Mouse (Mus musculus) limb, embryonic 15.5 days (tissue): ENCODE measurements around the gene Clec14a. TPM values are rescaled to one million over a fixed set of nuclear protein-coding genes. Genes with fewer than 3 reads are reported as not detected.

Source experiments
- ATAC-seq: fragments of 200-750 bp; cut with Nextera tagmentation; 2 replicates; pipeline ENCODE4 v1.8.0; 2017; ENCODE audit warnings: low read depth, moderate TSS enrichment; ENCODE audit not compliant: insufficient number of reproducible peaks, low FRiP score, low TSS enrichment
- H3K27ac ChIP-seq: fragments of 300-500 bp; sonication (generic); 2 replicates; pipeline ENCODE4 v1.5.1; 2015; ENCODE audit warnings: moderate library complexity, mild to moderate bottlenecking, inconsistent platforms
- H3K27me3 ChIP-seq: fragments of 300-500 bp; sonication (generic); 2 replicates; pipeline ENCODE4 v1.6.1; 2015; ENCODE audit warnings: inconsistent platforms
- H3K36me3 ChIP-seq: fragments of 300-500 bp; sonication (generic); 2 replicates; pipeline ENCODE4 v1.6.1; 2015; ENCODE audit warnings: inconsistent platforms
- H3K4me1 ChIP-seq: fragments of 300-500 bp; sonication (generic); 2 replicates; pipeline ENCODE4 v1.6.1; 2015; ENCODE audit warnings: inconsistent platforms
- H3K4me2 ChIP-seq: fragments of 300-500 bp; sonication (generic); 2 replicates; pipeline ENCODE4 v1.6.1; 2015; ENCODE audit warnings: mild to moderate bottlenecking, inconsistent platforms
- H3K4me3 ChIP-seq: fragments of 300-500 bp; sonication (generic); 2 replicates; pipeline ENCODE4 v1.5.1; 2015; ENCODE audit warnings: mild to moderate bottlenecking, inconsistent platforms
- H3K9ac ChIP-seq: fragments of 300-500 bp; sonication (generic); 2 replicates; pipeline ENCODE4 v1.6.1; 2015; ENCODE audit warnings: inconsistent platforms
- H3K9me3 ChIP-seq: fragments of 300-500 bp; sonication (generic); 2 replicates; pipeline ENCODE4 v1.6.1; 2016; ENCODE audit warnings: inconsistent platforms
- WGBS: fragments of 180-500 bp; shearing (Covaris S2); methylation state at CpG from one replicate; pipeline ENCODE4 v1.1.7; 2015; 5-methylcytosine and 5-hydroxymethylcytosine counted together
- polyA plus RNA-seq: library from polyadenylated mRNA; unstranded; fragments of >200 nt; fragmentation: Nextera tagmentation; extraction: Ambion mirVana; gene quantifications from 2 replicates; pipeline ENCODE4 v1.2.1, GENCODE M21; 2015

Gene Clec14a
- polyA plus RNA-seq, 1 experiment from 2014 or later: 20.5 TPM

GRCm38 (mm10) chr12:58225644-58226043 is 43.4 kb downstream of the Clec14a start:
- 69% methylated on average over 5 of the region's 5 CpGs for WGBS
- H3K27ac ChIP-seq: no peak overlapping the region

GRCm38 (mm10) chr12:58219078-58219477 is 50.0 kb downstream of the Clec14a start:
- WGBS: 88% methylated on average over 3 of the region's 3 CpGs
- Histone ChIP-seq H3K4me1 (peaks cover 5% of the 10 kb centered on the region), H3K9ac (no peak overlapping the region), H3K36me3 (no peaks in the 10 kb centered on the region), H3K27me3 (0 out of 2 replicates have a peak, but pooled peaks cover 4% of the 10 kb centered on the region), H3K4me3 (no peak overlapping the region), H3K9me3 (no peaks in the 10 kb centered on the region), H3K4me2 (no peak overlapping the region), H3K27ac (no peak overlapping the region)
- no peak for ATAC-seq

More at GRCm38 (mm10) chr12:58225644-58226043, 43.4 kb downstream of the Clec14a start:
- Histone ChIP-seq H3K4me3 (no peak overlapping the region), H3K9ac (no peak overlapping the region), H3K36me3 (no peaks in the 10 kb centered on the region), H3K4me2 (no peak overlapping the region), H3K4me1 (no peaks in the 10 kb centered on the region), H3K9me3 (no peaks in the 10 kb centered on the region), H3K27me3 (no peaks in the 10 kb centered on the region)
- no peak for ATAC-seq

GRCm38 (mm10) chr12:58216218-58216617 is 52.9 kb downstream of the Clec14a start:
- WGBS: 52% methylated on average over 2 of the region's 2 CpGs
- H3K4me2 ChIP-seq: no peak overlapping the region
- no peak overlapping the region for H3K9ac ChIP-seq
- no peak overlapping the region for H3K27ac ChIP-seq
- H3K36me3 ChIP-seq: no peaks in the 10 kb centered on the region
- peaks cover 32% of the 10 kb centered on the region for H3K27me3 ChIP-seq
- peaks cover 32% of the 10 kb centered on the region for H3K4me1 ChIP-seq
- no peak for ATAC-seq
- H3K9me3 ChIP-seq: no peaks in the 10 kb centered on the region
- no peak overlapping the region for H3K4me3 ChIP-seq

Other genes starting within 250 kb of the Clec14a start
- gene Sstr1, start 57.5 kb downstream of the Clec14a start, polyA plus RNA-seq: 2.0 and 2.7 TPM in 2 replicates